Mouse (Mus musculus): ENCODE data around the gene Vps16.

- TF ChIP-seq CTCF (conservative IDR thresholded peaks at IDR 0.05; ENCODE audit: low read length): no peak
- TF ChIP-seq POU5F1 (IDR thresholded peaks at IDR 0.05; ENCODE audit: borderline replicate concordance, low read length): no peak
- TF ChIP-seq NANOG (IDR thresholded peaks at IDR 0.05; ENCODE audit: borderline replicate concordance, low read length): no peak
Measured at GRCm38 (mm10) chr2:130482700-130483099, 58.6 kb downstream of the Vps16 start.

All from E14TG2a.4 (cell line).